Mouse (Mus musculus) E14TG2a.4 (cell line): ENCODE results near the gene Mrpl4.

Experiments
- CTCF ChIP-seq: conservative IDR thresholded peaks from 2 replicates; pipeline ENCODE4 v1.5.1; 2014; ENCODE audit warnings: low read length
- NANOG ChIP-seq: IDR thresholded peaks from 2 replicates; pipeline ENCODE4 v1.6.1; 2014; ENCODE audit warnings: borderline replicate concordance, low read length, mixed read lengths
- POU5F1 ChIP-seq: IDR thresholded peaks from 2 replicates; pipeline ENCODE4 v1.6.1; 2014; ENCODE audit warnings: low read length, borderline replicate concordance

GRCm38 (mm10) chr9:20976961-20977689, 25.4 kb upstream of the Mrpl4 start:
- TF ChIP-seq CTCF (peak; percentile 22; the same call in 1 of the 2 replicates), NANOG (no peak), POU5F1 (no peak)
